Mouse (Mus musculus) gastrocnemius, postnatal 25 days (tissue): ENCODE measurements around the gene BC035044. TPM values are rescaled to one million over a fixed set of nuclear protein-coding genes. Genes with fewer than 3 reads are reported as not detected.
"Not testable (repeated sequence)": the region's sequence is repeated elsewhere in the genome, so short reads cannot be mapped to it uniquely, and the experiment has no call there.

Source experiments
- DNase-seq: peaks from one replicate; pipeline ENCODE4 v3.0.0; 2022
- total RNA-seq, 2 experiments: library from RNA; stranded (reverse); gene quantifications; 1 replicate in 1 of 2; 2 replicates in 1 of 2; pipeline ENCODE4 v1.2.3; 2021

BC035044 gene
- total RNA-seq, 2 experiments from 2014 or later: 0.27 TPM; not detected in 1

- DNase-seq: no peak
These were observed 40.3 kb downstream of the BC035044 start for GRCm38 (mm10) chr6:128850671-128851070.

- DNase-seq: no peak
These were observed 41.0 kb downstream of the BC035044 start for GRCm38 (mm10) chr6:128849902-128850301.

- no peak for DNase-seq
These were observed 43.5 kb downstream of the BC035044 start for GRCm38 (mm10) chr6:128847401-128847800.

- DNase-seq: no peak
These were observed 44.9 kb downstream of the BC035044 start for GRCm38 (mm10) chr6:128845998-128846542.

- DNase-seq: peak; percentile 82
These were observed 45.5 kb downstream of the BC035044 start for GRCm38 (mm10) chr6:128845319-128845979.

GRCm38 (mm10) chr6:128844586-128845080 is 46.3 kb downstream of the BC035044 start:
- no peak for DNase-seq

GRCm38 (mm10) chr6:128844131-128844530 is 46.8 kb downstream of the BC035044 start:
- DNase-seq: no peak

GRCm38 (mm10) chr6:128843479-128843992 is 47.4 kb downstream of the BC035044 start:
- peak; percentile 32 for DNase-seq

- DNase-seq: peak; percentile 88
These were observed 47.9 kb downstream of the BC035044 start for GRCm38 (mm10) chr6:128842945-128843478.

- DNase-seq: no peak
These were observed 48.5 kb downstream of the BC035044 start for GRCm38 (mm10) chr6:128842356-128842944.

GRCm38 (mm10) chr6:128841327-128842089 is 49.4 kb downstream of the BC035044 start:
- no peak for DNase-seq

- not testable (repeated sequence) for DNase-seq
These were observed 50.3 kb downstream of the BC035044 start for GRCm38 (mm10) chr6:128840669-128841068.

- DNase-seq: no peak
These were observed 51.0 kb downstream of the BC035044 start for GRCm38 (mm10) chr6:128839921-128840320.

GRCm38 (mm10) chr6:128839266-128839771 is 51.6 kb downstream of the BC035044 start:
- peak; percentile 83 for DNase-seq

GRCm38 (mm10) chr6:128838342-128839265 is 52.3 kb downstream of the BC035044 start:
- peak; percentile 79 for DNase-seq

GRCm38 (mm10) chr6:128837454-128838341 is 53.2 kb downstream of the BC035044 start:
- no peak for DNase-seq

GRCm38 (mm10) chr6:128836955-128837334 is 54.0 kb downstream of the BC035044 start:
- DNase-seq: no peak

GRCm38 (mm10) chr6:128836191-128836954 is 54.6 kb downstream of the BC035044 start:
- no peak for DNase-seq

GRCm38 (mm10) chr6:128835571-128835970 is 55.4 kb downstream of the BC035044 start:
- no peak for DNase-seq
